Mouse (Mus musculus) lung, embryonic 15.5 days (tissue): Measurements from ENCODE around the gene Cpeb3. TPM values are rescaled to one million over a fixed set of nuclear protein-coding genes. Genes with fewer than 3 reads are reported as not detected.
"Not testable (repeated sequence)": the region's sequence is repeated elsewhere in the genome, so short reads cannot be mapped to it uniquely, and the experiment has no call there.

Experiments
- ATAC-seq: fragments of 200-750 bp; cut with Nextera tagmentation; 2 replicates; pipeline ENCODE4 v1.8.0; 2017; ENCODE audit warnings: moderate number of reproducible peaks, borderline replicate concordance; ENCODE audit not compliant: low FRiP score, low TSS enrichment; ENCODE audit errors: extremely low read depth
- H3K27ac ChIP-seq: fragments of 300-500 bp; sonication (generic); 2 replicates; pipeline ENCODE4 v1.5.1; 2015; ENCODE audit warnings: moderate library complexity, mild to moderate bottlenecking, inconsistent platforms
- H3K27me3 ChIP-seq: fragments of 300-500 bp; sonication (generic); 2 replicates; pipeline ENCODE4 v1.6.1; 2015; ENCODE audit warnings: inconsistent platforms
- H3K36me3 ChIP-seq: fragments of 300-500 bp; sonication (generic); 2 replicates; pipeline ENCODE4 v1.6.1; 2015; ENCODE audit warnings: inconsistent platforms
- H3K4me1 ChIP-seq: fragments of 300-500 bp; sonication (generic); 2 replicates; pipeline ENCODE4 v1.6.1; 2015; ENCODE audit warnings: inconsistent platforms
- H3K4me2 ChIP-seq: fragments of 300-500 bp; sonication (generic); 2 replicates; pipeline ENCODE4 v1.6.1; 2015; ENCODE audit warnings: inconsistent platforms, mild to moderate bottlenecking, moderate library complexity
- H3K4me3 ChIP-seq: fragments of 300-500 bp; sonication (generic); 2 replicates; pipeline ENCODE4 v1.5.1; 2015; ENCODE audit warnings: mild to moderate bottlenecking, inconsistent platforms
- H3K9ac ChIP-seq: fragments of 300-500 bp; sonication (generic); 2 replicates; pipeline ENCODE4 v1.6.1; 2015; ENCODE audit warnings: inconsistent platforms
- H3K9me3 ChIP-seq: fragments of 300-500 bp; sonication (generic); 2 replicates; pipeline ENCODE4 v1.6.1; 2016; ENCODE audit warnings: inconsistent platforms
- WGBS: fragments of 180-500 bp; shearing (Covaris S2); methylation state at CpG from one replicate; pipeline ENCODE4 v1.1.7; 2015; 5-methylcytosine and 5-hydroxymethylcytosine counted together
- polyA plus RNA-seq: library from polyadenylated mRNA; unstranded; fragments of >200 nt; fragmentation: Nextera tagmentation; extraction: Ambion mirVana; gene quantifications from 2 replicates; pipeline ENCODE4 v1.2.1, GENCODE M21; 2015

The Cpeb3 gene
- polyA plus RNA-seq, 1 experiment from 2014 or later: 1.0 TPM

DNA sequence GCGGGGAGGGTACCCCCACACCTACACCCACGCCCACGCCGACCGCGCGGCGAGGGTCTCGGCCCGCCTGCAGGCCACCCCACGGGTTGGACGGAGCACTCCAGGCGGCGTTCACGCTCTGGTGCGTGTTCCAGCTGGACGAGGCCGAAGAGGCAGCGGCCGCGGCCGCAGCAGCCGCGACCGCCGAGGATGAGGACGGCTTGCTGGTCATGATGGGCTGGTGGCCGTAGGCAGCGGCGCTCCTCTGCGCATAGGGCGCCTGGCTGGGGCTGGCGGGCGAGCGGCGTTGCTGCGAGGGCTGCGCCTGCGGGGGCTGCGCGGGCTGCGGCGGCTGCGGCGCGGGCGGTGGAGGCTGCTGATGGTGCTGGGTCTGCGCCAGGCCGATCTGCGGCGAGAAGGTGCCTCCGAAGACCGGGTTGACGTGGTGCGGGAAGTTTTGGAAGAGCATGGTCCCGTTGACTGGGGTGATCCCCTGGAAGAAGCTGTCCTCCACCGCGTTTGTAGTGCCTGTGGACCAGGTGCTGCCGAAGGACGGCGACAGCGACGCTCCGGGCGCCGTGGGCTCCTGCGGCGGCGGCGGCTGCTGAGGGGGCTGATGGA is 34.2 kb downstream of the Cpeb3 start:
- ATAC-seq: peak; percentile 52; the same call in 1 of the 2 replicates
- Histone ChIP-seq H3K9me3 (no peaks in the 10 kb centered on the region), H3K9ac (peak overlapping the region; percentile 43), H3K4me3 (peak overlapping the region; percentile 67), H3K4me2 (peak overlapping the region; percentile 100), H3K27ac (no peak overlapping the region), H3K36me3 (no peaks in the 10 kb centered on the region), H3K4me1 (peaks cover 23% of the 10 kb centered on the region), H3K27me3 (peaks cover 40% of the 10 kb centered on the region)
- under 1% methylated on average over 67 of the region's 70 CpGs for WGBS

- 29% methylated on average over 20 of the region's 20 CpGs for WGBS
- H3K9ac ChIP-seq: peak overlapping the region; percentile 43; the same call in 1 of the 2 replicates
Observed at GRCm38 (mm10) chr19:37173331-37174115, 34.9 kb downstream of the Cpeb3 start.

GRCm38 (mm10) chr19:37172566-37173130 is 35.8 kb downstream of the Cpeb3 start:
- Histone ChIP-seq H3K4me2 (no peak overlapping the region), H3K9me3 (no peaks in the 10 kb centered on the region), H3K4me3 (no peak overlapping the region), H3K27me3 (peaks cover 35% of the 10 kb centered on the region), H3K4me1 (peaks cover 23% of the 10 kb centered on the region), H3K27ac (no peak overlapping the region), H3K9ac (no peak overlapping the region), H3K36me3 (no peaks in the 10 kb centered on the region)
- 72% methylated on average over 11 of the region's 11 CpGs for WGBS
- no peak for ATAC-seq

More at GRCm38 (mm10) chr19:37173331-37174115, 34.9 kb downstream of the Cpeb3 start:
- Histone ChIP-seq H3K27ac (no peak overlapping the region), H3K4me3 (peak overlapping the region; percentile 67), H3K4me2 (peak overlapping the region; percentile 100), H3K36me3 (no peaks in the 10 kb centered on the region), H3K9me3 (no peaks in the 10 kb centered on the region), H3K27me3 (peaks cover 35% of the 10 kb centered on the region), H3K4me1 (peaks cover 23% of the 10 kb centered on the region)
- ATAC-seq: no peak

GRCm38 (mm10) chr19:37172096-37172495 is 36.3 kb downstream of the Cpeb3 start:
- Histone ChIP-seq H3K27ac (no peak overlapping the region), H3K9me3 (no peaks in the 10 kb centered on the region), H3K27me3 (peaks cover 33% of the 10 kb centered on the region), H3K4me2 (no peak overlapping the region), H3K4me3 (no peak overlapping the region), H3K36me3 (no peaks in the 10 kb centered on the region), H3K9ac (no peak overlapping the region), H3K4me1 (peaks cover 23% of the 10 kb centered on the region)
- 65% methylated on average over 1 of the region's 1 CpGs for WGBS
- no peak for ATAC-seq

- Histone ChIP-seq H3K9ac (no peak overlapping the region), H3K27ac (no peak overlapping the region), H3K4me2 (no peak overlapping the region), H3K36me3 (no peaks in the 10 kb centered on the region), H3K27me3 (no peaks in the 10 kb centered on the region), H3K4me1 (no peaks in the 10 kb centered on the region), H3K9me3 (no peaks in the 10 kb centered on the region), H3K4me3 (no peak overlapping the region)
- WGBS: 86% methylated on average over 5 of the region's 5 CpGs
- ATAC-seq: no peak
Observed at GRCm38 (mm10) chr19:37156770-37157336, 51.5 kb downstream of the Cpeb3 start.

- WGBS: 66% methylated on average over 4 of the region's 4 CpGs
- no peak for ATAC-seq
- no peaks in the 10 kb centered on the region for H3K27me3 ChIP-seq
Observed at GRCm38 (mm10) chr19:37156040-37156439, 52.4 kb downstream of the Cpeb3 start.

DNA sequence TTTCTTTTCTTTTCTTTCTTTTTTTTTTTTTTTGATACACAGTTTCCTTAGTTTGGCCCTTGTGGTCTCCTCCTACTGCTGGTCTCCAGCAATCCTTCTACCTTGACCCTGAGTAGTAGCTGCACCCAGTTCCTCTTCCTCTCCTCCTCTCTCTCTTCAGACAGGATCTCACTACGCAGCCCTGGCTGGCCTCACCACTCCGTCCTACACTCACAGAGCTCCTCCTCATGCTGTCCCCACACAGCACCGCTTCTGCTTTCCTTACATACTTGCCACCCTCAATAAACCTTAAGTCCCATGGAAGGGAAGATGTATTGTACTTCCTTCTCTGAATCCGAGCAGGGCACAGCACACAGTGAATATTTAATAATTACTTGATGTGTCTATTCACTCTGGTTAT is 61.3 kb downstream of the Cpeb3 start:
- WGBS: 54% methylated on average over 4 of the region's 4 CpGs
- Histone ChIP-seq H3K4me2 (no peak overlapping the region), H3K36me3 (no peaks in the 10 kb centered on the region), H3K9me3 (no peaks in the 10 kb centered on the region), H3K4me3 (no peak overlapping the region), H3K9ac (no peak overlapping the region), H3K27ac (no peak overlapping the region), H3K4me1 (no peaks in the 10 kb centered on the region), H3K27me3 (no peaks in the 10 kb centered on the region)
- no peak for ATAC-seq

More at GRCm38 (mm10) chr19:37156040-37156439, 52.4 kb downstream of the Cpeb3 start:
- no peak overlapping the region for H3K27ac ChIP-seq
- H3K4me2 ChIP-seq: no peak overlapping the region
- no peak overlapping the region for H3K4me3 ChIP-seq
- H3K4me1 ChIP-seq: no peaks in the 10 kb centered on the region
- no peaks in the 10 kb centered on the region for H3K9me3 ChIP-seq
- H3K9ac ChIP-seq: no peak overlapping the region
- no peaks in the 10 kb centered on the region for H3K36me3 ChIP-seq

DNA sequence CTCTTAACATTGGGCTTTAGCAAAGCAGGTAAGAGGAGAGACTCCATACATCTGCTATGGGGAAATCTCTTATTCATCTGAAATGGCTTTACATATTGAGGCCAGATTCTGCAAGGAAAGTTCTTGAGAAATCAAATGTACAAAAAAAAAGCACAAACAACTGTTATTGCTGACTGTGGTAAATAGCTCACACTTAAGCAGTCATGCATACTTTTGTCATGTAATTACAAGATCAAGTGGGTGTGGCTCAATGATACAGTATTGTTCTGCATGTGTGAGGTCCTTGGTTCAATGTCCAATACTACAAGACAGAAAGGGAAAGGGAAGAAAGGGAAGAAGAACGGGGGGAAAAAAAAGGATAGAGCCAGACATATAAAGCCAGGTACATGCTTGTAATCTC is 62.6 kb downstream of the Cpeb3 start:
- Histone ChIP-seq H3K9me3 (no peaks in the 10 kb centered on the region), H3K4me2 (no peak overlapping the region), H3K4me1 (no peaks in the 10 kb centered on the region), H3K27ac (no peak overlapping the region), H3K27me3 (no peaks in the 10 kb centered on the region), H3K36me3 (no peaks in the 10 kb centered on the region), H3K9ac (no peak overlapping the region), H3K4me3 (no peak overlapping the region)
- 86% methylated on average over 1 of the region's 1 CpGs for WGBS
- no peak for ATAC-seq

- H3K27me3 ChIP-seq: no peaks in the 10 kb centered on the region
- ATAC-seq: no peak
- no peaks in the 10 kb centered on the region for H3K36me3 ChIP-seq
- no peak overlapping the region for H3K4me3 ChIP-seq
- no peak overlapping the region for H3K9ac ChIP-seq
- no peaks in the 10 kb centered on the region for H3K4me1 ChIP-seq
- no peak overlapping the region for H3K4me2 ChIP-seq
- H3K9me3 ChIP-seq: no peaks in the 10 kb centered on the region
- no peak overlapping the region for H3K27ac ChIP-seq
- 86% methylated on average over 5 of the region's 5 CpGs for WGBS
Observed at GRCm38 (mm10) chr19:37145401-37145800, 63.0 kb downstream of the Cpeb3 start.

GRCm38 (mm10) chr19:37141623-37142022 is 66.8 kb downstream of the Cpeb3 start:
- 36% methylated on average over 4 of the region's 4 CpGs for WGBS
- no peak overlapping the region for H3K27ac ChIP-seq
- H3K4me3 ChIP-seq: no peak overlapping the region
- no peak for ATAC-seq
- no peak overlapping the region for H3K9ac ChIP-seq
- no peaks in the 10 kb centered on the region for H3K9me3 ChIP-seq
- no peak overlapping the region for H3K4me2 ChIP-seq
- no peaks in the 10 kb centered on the region for H3K27me3 ChIP-seq
- no peaks in the 10 kb centered on the region for H3K36me3 ChIP-seq
- no peaks in the 10 kb centered on the region for H3K4me1 ChIP-seq

DNA sequence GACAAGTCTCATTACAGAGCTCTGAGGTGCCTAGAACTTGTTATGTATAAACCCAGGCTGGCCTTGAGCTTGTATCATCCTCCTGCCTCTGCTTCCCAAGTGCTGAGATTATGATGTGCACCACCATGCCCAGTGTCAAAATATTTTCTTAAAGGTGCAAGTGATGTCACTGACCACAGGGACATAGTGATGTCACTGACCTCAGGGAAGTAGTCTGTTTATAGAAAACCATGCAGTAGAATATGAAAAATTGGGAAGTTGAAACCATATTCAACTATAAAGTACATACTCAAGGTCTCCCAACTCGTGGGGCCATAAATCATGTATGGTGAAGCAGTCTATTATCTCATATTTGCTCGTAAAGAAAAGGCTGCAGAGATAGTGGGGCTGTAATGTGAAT is 71.3 kb downstream of the Cpeb3 start:
- Histone ChIP-seq H3K4me2 (no peak overlapping the region), H3K27ac (no peak overlapping the region), H3K4me1 (no peaks in the 10 kb centered on the region), H3K4me3 (no peak overlapping the region), H3K9ac (no peak overlapping the region), H3K36me3 (no peaks in the 10 kb centered on the region), H3K27me3 (no peaks in the 10 kb centered on the region), H3K9me3 (no peaks in the 10 kb centered on the region)
- 30% methylated on average over 2 of the region's 2 CpGs for whole genome bisulfite sequencing
- ATAC-seq: no peak

GRCm38 (mm10) chr19:37135459-37135858 is 72.9 kb downstream of the Cpeb3 start:
- H3K9me3 ChIP-seq, H3K27me3 ChIP-seq, ATAC-seq, H3K27ac ChIP-seq, H3K36me3 ChIP-seq, H3K4me3 ChIP-seq, H3K9ac ChIP-seq, H3K4me2 ChIP-seq, H3K4me1 ChIP-seq: not testable (repeated sequence)
- WGBS: 86% methylated on average over 2 of the region's 2 CpGs
